Mouse (Mus musculus): Measurements from ENCODE around the gene Tbl2.

DNA sequence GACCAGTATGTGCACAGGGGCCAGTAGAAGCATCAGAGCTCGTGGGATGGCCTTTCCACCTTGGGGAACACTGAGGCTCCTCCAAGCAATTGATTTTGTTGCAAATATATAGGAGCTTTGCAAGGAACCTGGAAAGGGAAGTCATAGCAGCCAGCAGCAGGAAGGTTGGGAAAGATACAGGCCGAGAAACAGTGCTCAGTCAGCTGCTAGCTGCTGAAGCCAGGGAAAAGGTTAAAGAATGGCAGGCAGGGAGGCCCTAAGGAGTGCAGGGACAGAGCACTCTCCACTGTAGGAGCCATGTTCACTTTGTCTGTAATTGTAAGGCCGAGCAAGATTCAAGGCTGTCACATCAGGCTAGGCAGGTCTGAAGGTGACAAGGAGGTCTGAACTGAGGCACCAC lies 29.1 kb downstream of the Tbl2 start:
- TF ChIP-seq CTCF (IDR thresholded peaks at IDR 0.05; ENCODE audit: borderline replicate concordance, insufficient read depth, low read length) (no peak), POLR2A (IDR thresholded peaks at IDR 0.05; ENCODE audit: low read depth, low read length) (no peak)

Data from embryonic fibroblast, embryonic 13.5 days (primary cell).